Mouse (Mus musculus) urinary bladder, postnatal 10 days (tissue): ENCODE data around the gene Pde12.

Experiments used
- DNase-seq: peaks from one replicate; pipeline ENCODE4 v3.0.0; 2022; ENCODE audit warnings: low spot score

Gene Pde12

GRCm38 (mm10) chr14:26643006-26643624 is 26.6 kb downstream of the Pde12 start:
- no peak for DNase-seq

- no peak for DNase-seq
Observed at GRCm38 (mm10) chr14:26639961-26640360, 29.7 kb downstream of the Pde12 start.

- no peak for DNase-seq
Observed at GRCm38 (mm10) chr14:26639251-26639650, 30.4 kb downstream of the Pde12 start.

GRCm38 (mm10) chr14:26638708-26639084 is 31.0 kb downstream of the Pde12 start:
- DNase-seq, result peak; percentile 21

GRCm38 (mm10) chr14:26637851-26638707 is 31.6 kb downstream of the Pde12 start, which contains the start of gene Arf4:
Gene Arf4 (plus strand): TSS chr14:26638074.
- peak; percentile 93 for DNase-seq

- DNase-seq, result no peak
Observed at GRCm38 (mm10) chr14:26637025-26637850, 32.4 kb downstream of the Pde12 start.

- no peak for DNase-seq
Observed at GRCm38 (mm10) chr14:26626605-26627140, 43.0 kb downstream of the Pde12 start.

GRCm38 (mm10) chr14:26625301-26625700 is 44.4 kb downstream of the Pde12 start:
- DNase-seq, result no peak

GRCm38 (mm10) chr14:26610689-26611088 is 59.0 kb downstream of the Pde12 start:
- no peak for DNase-seq
